Mouse (Mus musculus): ENCODE measurements at regions not wholly inside any gene's neighbourhood (a gene's known extent, or its start where the extent isn't known, plus 50 kb on each side); places are given as distances from the start of the nearest gene placed in this dataset.

DNA sequence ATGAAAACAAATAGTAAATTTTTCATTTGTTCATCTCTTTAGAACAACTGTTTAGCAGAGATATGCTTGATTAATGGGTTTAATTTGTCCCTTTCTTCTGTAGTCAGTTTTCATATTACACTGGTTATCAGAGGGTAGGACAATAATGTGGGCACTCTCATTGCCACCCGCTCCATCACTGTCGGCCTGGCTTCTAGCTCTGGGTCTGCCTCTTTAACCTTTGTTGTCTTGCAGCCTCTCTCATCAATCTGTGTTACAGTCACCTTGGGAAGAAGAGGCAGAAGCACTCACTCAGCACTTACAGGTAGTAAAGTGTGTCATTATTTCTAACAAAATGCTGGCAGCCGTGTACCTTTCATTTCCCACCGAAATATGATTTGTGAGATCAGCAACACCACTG is 690.5 kb downstream of the Gbe1 start:
- Histone ChIP-seq H3K9me3 (ENCODE audit: control insufficient read depth, low read length) (no peaks in the 10 kb centered on the region), H3K4me3 (replicated peaks; ENCODE audit: low read length) (no peak overlapping the region), H3K36me3 (ENCODE audit: control insufficient read depth, insufficient read depth) (no peaks in the 10 kb centered on the region), H3K4me1 (replicated peaks; ENCODE audit: control insufficient read depth, insufficient read depth, low read length) (no peaks in the 10 kb centered on the region), H3K27me3 (replicated peaks; ENCODE audit: control insufficient read depth, insufficient read depth, low read length) (no peaks in the 10 kb centered on the region), H3K27ac (ENCODE audit: low read length) (no peak overlapping the region), H3K4me2 (ENCODE audit: low read length) (no peak overlapping the region), H3K9ac (replicated peaks; ENCODE audit: low read depth, low read length) (no peak overlapping the region)
- WGBS = 88% methylated on average over 4 of the region's 4 CpGs
- ATAC-seq = no peak

DNA sequence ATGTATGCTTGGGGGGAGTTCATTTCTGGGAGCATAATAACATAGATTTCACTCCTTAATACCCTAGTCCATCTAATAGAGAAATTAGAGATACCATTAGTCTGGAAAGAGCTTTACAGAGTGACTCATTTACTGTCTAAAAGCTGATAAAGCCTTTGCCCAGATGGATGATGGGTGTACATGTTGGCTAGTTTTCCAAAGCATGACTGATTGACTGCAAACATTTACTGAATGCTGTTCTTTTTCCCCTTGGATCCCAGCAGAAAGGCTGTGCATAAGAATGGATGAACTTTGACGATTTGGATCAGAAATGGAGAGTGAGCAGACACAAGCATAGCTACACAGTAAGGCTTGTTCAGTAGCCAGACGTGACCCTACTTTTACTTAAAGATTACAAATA is 729.6 kb downstream of the Gbe1 start:
- Histone ChIP-seq H3K27ac (ENCODE audit: low read length) (no peak overlapping the region), H3K27me3 (replicated peaks; ENCODE audit: control insufficient read depth, insufficient read depth, low read length) (no peaks in the 10 kb centered on the region), H3K4me3 (replicated peaks; ENCODE audit: low read length) (no peak overlapping the region), H3K4me2 (ENCODE audit: low read length) (no peak overlapping the region), H3K9me3 (ENCODE audit: control insufficient read depth, low read length) (no peaks in the 10 kb centered on the region), H3K36me3 (ENCODE audit: control insufficient read depth, insufficient read depth) (no peaks in the 10 kb centered on the region), H3K4me1 (replicated peaks; ENCODE audit: control insufficient read depth, insufficient read depth, low read length) (no peaks in the 10 kb centered on the region), H3K9ac (replicated peaks; ENCODE audit: low read depth, low read length) (no peak overlapping the region)
- WGBS = 66% methylated on average over 2 of the region's 2 CpGs
- no peak for ATAC-seq

DNA sequence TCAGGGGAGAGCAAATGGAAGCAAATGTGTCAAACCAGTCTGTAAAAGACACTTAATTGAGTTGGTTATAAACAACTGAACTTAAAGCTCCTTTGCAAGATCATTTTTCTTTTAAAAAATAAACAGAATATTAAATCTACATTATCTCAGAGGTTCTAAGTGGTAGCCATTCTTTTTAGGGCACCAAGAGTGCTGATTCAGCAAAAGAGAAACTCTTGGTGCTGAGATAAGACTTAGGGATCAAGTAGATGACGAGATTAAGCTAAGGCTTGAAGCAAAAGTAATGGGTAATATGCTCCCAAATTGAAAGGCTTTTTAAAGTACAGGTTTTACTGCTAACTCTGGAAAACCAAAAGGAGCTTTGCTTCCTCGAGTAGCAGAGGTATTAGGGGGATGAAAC is 740.5 kb downstream of the Gbe1 start:
- 69% methylated on average over 2 of the region's 2 CpGs for WGBS
- no peak overlapping the region for H3K27ac ChIP-seq (ENCODE audit: low read length)
- ATAC-seq = no peak

DNA sequence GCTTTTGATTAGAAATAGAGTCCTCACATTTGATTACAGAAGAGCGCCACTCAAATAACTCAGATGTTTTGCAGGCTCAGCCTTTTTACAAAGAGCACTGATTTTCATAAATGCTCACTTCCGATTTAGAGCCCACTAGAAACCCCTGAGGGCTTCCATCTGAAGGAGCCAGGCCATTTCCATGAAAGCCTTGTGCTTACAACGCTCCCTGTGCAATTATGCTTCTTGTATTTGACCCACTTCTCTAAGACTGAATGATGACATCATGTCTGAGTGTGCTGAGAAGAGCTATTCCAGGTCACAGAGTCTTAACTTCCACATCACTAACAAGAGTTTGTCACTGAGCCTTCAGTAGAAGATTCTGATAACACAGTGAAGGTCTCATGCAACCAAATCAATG is 749.0 kb downstream of the Gbe1 start:
- peak; percentile 57; the same call in 1 of the 2 replicates for ATAC-seq
- no peaks in the 10 kb centered on the region for H3K27me3 ChIP-seq (replicated peaks; ENCODE audit: control insufficient read depth, insufficient read depth, low read length)

More for the DNA sequence above, 740.5 kb downstream of the Gbe1 start:
- Histone ChIP-seq H3K9me3 (ENCODE audit: control insufficient read depth, low read length) (no peaks in the 10 kb centered on the region), H3K4me2 (ENCODE audit: low read length) (no peak overlapping the region), H3K9ac (replicated peaks; ENCODE audit: low read depth, low read length) (no peak overlapping the region), H3K27me3 (replicated peaks; ENCODE audit: control insufficient read depth, insufficient read depth, low read length) (no peaks in the 10 kb centered on the region), H3K36me3 (ENCODE audit: control insufficient read depth, insufficient read depth) (no peaks in the 10 kb centered on the region), H3K4me1 (replicated peaks; ENCODE audit: control insufficient read depth, insufficient read depth, low read length) (no peaks in the 10 kb centered on the region), H3K4me3 (replicated peaks; ENCODE audit: low read length) (no peak overlapping the region)

DNA sequence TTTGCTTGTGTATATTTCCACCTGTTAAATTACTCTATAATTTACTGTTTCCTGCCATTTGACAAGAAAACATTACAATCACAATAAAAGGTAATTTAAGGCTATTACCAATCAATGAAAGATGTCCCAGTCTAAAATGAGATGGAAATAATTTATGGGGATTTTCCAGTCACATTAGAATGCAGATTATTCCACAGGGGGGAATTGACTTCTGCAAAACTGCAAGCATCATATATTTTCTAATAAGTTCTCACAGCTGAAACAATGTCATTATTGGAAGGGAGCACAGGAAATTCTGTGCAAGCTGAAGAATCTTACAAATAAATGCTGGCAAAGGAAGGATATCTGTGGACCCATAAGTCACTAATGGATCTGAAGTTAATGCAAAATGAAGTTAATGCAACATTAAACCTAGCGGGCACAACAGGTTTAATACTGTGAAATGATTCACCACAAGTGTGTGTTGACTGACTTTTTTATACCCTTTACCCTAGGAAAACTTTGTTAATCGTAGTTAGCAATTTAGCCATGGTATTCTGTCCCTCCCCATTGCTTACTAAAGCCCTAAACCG is 749.7 kb downstream of the Gbe1 start:
- no peak overlapping the region for H3K27ac ChIP-seq (ENCODE audit: low read length)
- H3K4me3 ChIP-seq (replicated peaks; ENCODE audit: low read length) = no peak overlapping the region
- H3K36me3 ChIP-seq (ENCODE audit: control insufficient read depth, insufficient read depth) = no peaks in the 10 kb centered on the region
- H3K9ac ChIP-seq (replicated peaks; ENCODE audit: low read depth, low read length) = no peak overlapping the region
- ATAC-seq = no peak
- no peaks in the 10 kb centered on the region for H3K9me3 ChIP-seq (ENCODE audit: control insufficient read depth, low read length)
- H3K4me2 ChIP-seq (ENCODE audit: low read length) = no peak overlapping the region
- H3K27me3 ChIP-seq (replicated peaks; ENCODE audit: control insufficient read depth, insufficient read depth, low read length) = no peaks in the 10 kb centered on the region
- H3K4me1 ChIP-seq (replicated peaks; ENCODE audit: control insufficient read depth, insufficient read depth, low read length) = no peaks in the 10 kb centered on the region
- WGBS = 69% methylated on average over 3 of the region's 3 CpGs

More for the DNA sequence above, 749.0 kb downstream of the Gbe1 start:
- H3K4me1 ChIP-seq (replicated peaks; ENCODE audit: control insufficient read depth, insufficient read depth, low read length) = no peaks in the 10 kb centered on the region
- no peaks in the 10 kb centered on the region for H3K9me3 ChIP-seq (ENCODE audit: control insufficient read depth, low read length)
- H3K9ac ChIP-seq (replicated peaks; ENCODE audit: low read depth, low read length) = no peak overlapping the region
- H3K36me3 ChIP-seq (ENCODE audit: control insufficient read depth, insufficient read depth) = no peaks in the 10 kb centered on the region
- H3K4me3 ChIP-seq (replicated peaks; ENCODE audit: low read length) = no peak overlapping the region
- H3K27ac ChIP-seq (ENCODE audit: low read length) = no peak overlapping the region
- 48% methylated on average over 3 of the region's 3 CpGs for WGBS
- H3K4me2 ChIP-seq (ENCODE audit: low read length) = no peak overlapping the region

DNA sequence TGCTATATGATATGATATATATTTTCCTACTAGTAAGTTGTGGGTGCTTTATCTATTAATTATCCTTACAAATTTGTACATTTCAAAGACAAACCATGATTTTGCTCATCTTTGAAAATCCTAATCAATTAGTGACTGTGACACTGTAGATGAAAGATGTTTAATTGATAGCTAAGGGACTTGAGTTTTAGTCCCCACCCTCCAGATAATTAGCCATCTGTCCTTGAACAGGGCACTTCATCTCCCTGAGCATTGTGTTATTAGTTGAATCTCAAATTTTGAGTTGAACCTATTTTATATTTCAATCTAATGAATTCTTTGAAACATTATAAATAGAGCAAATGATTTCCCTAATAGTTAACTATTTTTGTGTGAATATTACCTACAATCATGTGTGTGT is 756.4 kb downstream of the Gbe1 start:
- H3K27ac ChIP-seq (ENCODE audit: low read length) = no peak overlapping the region
- H3K36me3 ChIP-seq (ENCODE audit: control insufficient read depth, insufficient read depth) = no peaks in the 10 kb centered on the region
- no peak overlapping the region for H3K4me3 ChIP-seq (replicated peaks; ENCODE audit: low read length)
- no peaks in the 10 kb centered on the region for H3K4me1 ChIP-seq (replicated peaks; ENCODE audit: control insufficient read depth, insufficient read depth, low read length)
- no peak overlapping the region for H3K4me2 ChIP-seq (ENCODE audit: low read length)
- no peaks in the 10 kb centered on the region for H3K27me3 ChIP-seq (replicated peaks; ENCODE audit: control insufficient read depth, insufficient read depth, low read length)
- H3K9ac ChIP-seq (replicated peaks; ENCODE audit: low read depth, low read length) = no peak overlapping the region
- ATAC-seq = no peak
- H3K9me3 ChIP-seq (ENCODE audit: control insufficient read depth, low read length) = no peaks in the 10 kb centered on the region

DNA sequence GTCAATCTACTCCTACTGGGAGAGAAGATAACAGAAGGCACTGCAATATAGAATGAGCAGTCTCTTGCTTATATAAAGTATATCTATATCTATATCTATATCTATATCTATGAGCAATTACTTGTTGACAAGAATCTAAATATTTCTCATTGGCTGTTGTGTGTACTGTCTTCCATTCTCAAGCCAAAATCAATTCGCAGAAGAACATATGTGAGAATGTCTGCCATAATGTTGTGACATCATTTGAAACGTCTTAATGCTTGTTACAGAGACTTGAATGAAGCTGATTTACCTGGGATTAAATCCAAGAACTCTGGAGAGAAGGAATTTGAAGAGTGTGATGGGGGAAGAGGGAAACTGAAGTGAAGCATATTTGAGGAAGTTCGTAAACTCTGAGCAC is 789.1 kb downstream of the Gbe1 start:
- ATAC-seq = peak; percentile 64; the same call in 1 of the 2 replicates
- H3K9me3 ChIP-seq (ENCODE audit: control insufficient read depth, low read length) = no peaks in the 10 kb centered on the region
- H3K27ac ChIP-seq (ENCODE audit: low read length) = no peak overlapping the region
- H3K4me2 ChIP-seq (ENCODE audit: low read length) = no peak overlapping the region
- H3K27me3 ChIP-seq (replicated peaks; ENCODE audit: control insufficient read depth, insufficient read depth, low read length) = no peaks in the 10 kb centered on the region
- H3K36me3 ChIP-seq (ENCODE audit: control insufficient read depth, insufficient read depth) = no peaks in the 10 kb centered on the region
- H3K4me3 ChIP-seq (replicated peaks; ENCODE audit: low read length) = no peak overlapping the region
- 53% methylated on average over 3 of the region's 3 CpGs for WGBS
- H3K9ac ChIP-seq (replicated peaks; ENCODE audit: low read depth, low read length) = no peak overlapping the region
- no peaks in the 10 kb centered on the region for H3K4me1 ChIP-seq (replicated peaks; ENCODE audit: control insufficient read depth, insufficient read depth, low read length)

DNA sequence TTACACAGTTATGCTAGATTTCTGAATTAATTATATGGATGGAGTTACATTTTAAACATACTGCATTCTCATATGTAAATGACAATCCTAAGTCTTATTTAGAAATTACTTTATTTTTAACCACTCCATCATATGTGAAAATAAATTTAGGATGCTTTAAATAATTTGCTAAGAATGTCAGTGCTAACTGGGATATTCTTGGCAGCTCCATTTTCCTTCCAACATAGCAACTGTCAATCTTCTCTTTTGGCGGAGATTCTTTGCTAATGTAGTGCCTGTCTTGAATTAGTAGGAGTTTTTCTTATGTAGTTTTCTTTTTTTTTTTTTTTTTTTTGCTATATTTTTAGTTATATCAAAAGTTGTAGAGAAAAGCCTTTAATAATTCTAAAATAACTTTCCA is 795.2 kb downstream of the Gbe1 start:
- no peak for ATAC-seq

DNA sequence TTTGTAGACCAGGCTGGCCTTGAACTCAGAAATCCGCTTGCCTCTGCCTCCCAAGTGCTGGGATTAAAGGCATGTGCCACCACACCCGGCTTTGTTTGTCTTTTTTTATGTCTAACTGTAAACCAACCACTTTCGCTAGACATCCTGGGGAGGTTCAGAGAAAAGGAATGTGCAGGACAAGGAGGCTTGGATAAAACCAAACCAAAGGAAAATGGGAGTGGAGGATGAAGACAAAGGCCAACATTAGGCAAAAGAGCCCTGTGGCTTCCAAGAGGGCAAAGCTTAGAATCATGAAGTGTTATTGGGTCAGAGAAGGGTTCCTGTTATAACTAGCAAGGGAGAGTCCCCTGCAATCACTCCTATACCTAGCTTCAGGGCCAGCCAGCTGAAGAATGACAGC is 800.6 kb downstream of the Gbe1 start:
- WGBS = 88% methylated on average over 3 of the region's 3 CpGs
- no peaks in the 10 kb centered on the region for H3K9me3 ChIP-seq (ENCODE audit: control insufficient read depth, low read length)

More for the DNA sequence above, 795.2 kb downstream of the Gbe1 start:
- no peaks in the 10 kb centered on the region for H3K4me1 ChIP-seq (replicated peaks; ENCODE audit: control insufficient read depth, insufficient read depth, low read length)
- H3K36me3 ChIP-seq (ENCODE audit: control insufficient read depth, insufficient read depth) = no peaks in the 10 kb centered on the region
- H3K4me3 ChIP-seq (replicated peaks; ENCODE audit: low read length) = no peak overlapping the region
- WGBS = 68% methylated on average over 1 of the region's 1 CpGs
- no peak overlapping the region for H3K4me2 ChIP-seq (ENCODE audit: low read length)
- no peaks in the 10 kb centered on the region for H3K9me3 ChIP-seq (ENCODE audit: control insufficient read depth, low read length)
- H3K27me3 ChIP-seq (replicated peaks; ENCODE audit: control insufficient read depth, insufficient read depth, low read length) = no peaks in the 10 kb centered on the region
- H3K9ac ChIP-seq (replicated peaks; ENCODE audit: low read depth, low read length) = no peak overlapping the region
- no peak overlapping the region for H3K27ac ChIP-seq (ENCODE audit: low read length)

DNA sequence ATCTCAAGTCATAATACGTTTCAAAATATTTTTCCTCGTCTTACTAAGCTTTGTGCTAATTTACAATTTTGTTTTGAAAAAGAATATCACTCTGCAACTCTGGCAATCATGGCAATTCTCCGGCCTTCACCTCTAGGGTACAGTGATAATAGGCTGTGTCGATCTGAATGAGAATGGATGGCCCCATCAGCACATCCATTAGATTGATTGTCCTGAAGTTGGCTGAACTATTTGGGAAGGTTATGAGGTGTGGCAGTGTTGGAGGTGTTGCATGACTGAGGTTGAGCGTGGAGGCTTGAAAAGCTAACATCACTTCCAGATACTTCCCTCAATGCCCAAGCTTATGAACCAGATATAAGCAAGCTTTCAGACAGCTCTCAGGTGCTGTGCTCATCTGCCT is 807.0 kb downstream of the Gbe1 start:
- Histone ChIP-seq H3K36me3 (ENCODE audit: control insufficient read depth, insufficient read depth) (no peaks in the 10 kb centered on the region), H3K4me2 (ENCODE audit: low read length) (no peak overlapping the region), H3K4me3 (replicated peaks; ENCODE audit: low read length) (no peak overlapping the region), H3K9me3 (ENCODE audit: control insufficient read depth, low read length) (no peaks in the 10 kb centered on the region), H3K27me3 (replicated peaks; ENCODE audit: control insufficient read depth, insufficient read depth, low read length) (no peaks in the 10 kb centered on the region), H3K9ac (replicated peaks; ENCODE audit: low read depth, low read length) (no peak overlapping the region), H3K27ac (ENCODE audit: low read length) (no peak overlapping the region), H3K4me1 (replicated peaks; ENCODE audit: control insufficient read depth, insufficient read depth, low read length) (no peaks in the 10 kb centered on the region)
- no peak for ATAC-seq
- WGBS = 90% methylated on average over 5 of the region's 5 CpGs

More for the DNA sequence above, 800.6 kb downstream of the Gbe1 start:
- Histone ChIP-seq H3K4me2 (ENCODE audit: low read length) (no peak overlapping the region), H3K9ac (replicated peaks; ENCODE audit: low read depth, low read length) (no peak overlapping the region), H3K4me3 (replicated peaks; ENCODE audit: low read length) (no peak overlapping the region), H3K36me3 (ENCODE audit: control insufficient read depth, insufficient read depth) (no peaks in the 10 kb centered on the region), H3K4me1 (replicated peaks; ENCODE audit: control insufficient read depth, insufficient read depth, low read length) (no peaks in the 10 kb centered on the region), H3K27ac (ENCODE audit: low read length) (no peak overlapping the region), H3K27me3 (replicated peaks; ENCODE audit: control insufficient read depth, insufficient read depth, low read length) (no peaks in the 10 kb centered on the region)
- ATAC-seq = no peak
